Mouse (Mus musculus) CH12.LX (cell line): Measurements from ENCODE around the gene Hist1h4c.
A peak's percentile ranks its signal among the peaks of the same experiment; 100 is the strongest.

Experiments
- CTCF ChIP-seq, 2 experiments: IDR thresholded peaks in 1 of 2; conservative IDR thresholded peaks in 1 of 2; 2 replicates each; pipeline ENCODE4 v1.5.1; 2011 to 2012; ENCODE audit warnings: low read depth in 2 of 2, low read length in 2 of 2, improper control_type of control experiment in 1 of 2, inconsistent platforms in 1 of 2, mild to moderate bottlenecking in 1 of 2, moderate library complexity in 1 of 2
- E2F4 ChIP-seq: IDR thresholded peaks from 2 replicates; pipeline ENCODE4 v1.6.1; 2011; ENCODE audit warnings: low read depth, low read length, improper control_type of control experiment; ENCODE audit not compliant: insufficient replicate concordance
- POLR2A ChIP-seq: IDR thresholded peaks from 2 replicates; pipeline ENCODE4 v1.6.1; 2011; ENCODE audit warnings: low read depth, mild to moderate bottlenecking, improper control_type of control experiment, low read length
- ZC3H11A ChIP-seq: IDR thresholded peaks from 2 replicates; pipeline ENCODE4 v1.6.1; 2012; ENCODE audit warnings: low read depth, mild to moderate bottlenecking, inconsistent platforms, low read length, improper control_type of control experiment

DNA sequence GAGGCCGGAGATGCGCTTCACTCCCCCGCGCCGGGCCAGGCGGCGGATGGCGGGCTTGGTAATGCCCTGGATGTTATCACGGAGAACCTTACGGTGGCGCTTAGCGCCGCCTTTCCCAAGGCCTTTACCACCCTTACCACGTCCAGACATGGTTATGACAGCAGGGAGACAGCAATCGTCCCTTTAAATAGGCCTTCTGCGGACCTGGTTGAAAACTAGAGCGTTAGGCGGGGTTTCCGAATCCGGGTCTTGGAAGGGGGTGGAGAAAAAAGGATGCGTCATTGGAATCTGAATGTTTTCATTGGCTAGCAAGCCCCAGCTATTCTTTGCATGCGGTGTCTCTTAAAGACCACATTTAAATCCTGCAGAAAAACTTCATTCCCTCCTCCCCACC is at the start of gene Hist1h4c:
- peak; percentile 100 for TF ChIP-seq POLR2A
- TF ChIP-seq CTCF (conservative IDR thresholded peaks at IDR 0.05 in 1 of 2, IDR thresholded peaks at IDR 0.05 in 1 of 2; ENCODE audit: low read depth in 2 of 2, low read length in 2 of 2): no peak
- TF ChIP-seq ZC3H11A: no peak
- TF ChIP-seq E2F4: peak; percentile 77; the same call in 1 of the 2 replicates
